Mouse (Mus musculus): ENCODE measurements around the gene Gm49361.

DNA sequence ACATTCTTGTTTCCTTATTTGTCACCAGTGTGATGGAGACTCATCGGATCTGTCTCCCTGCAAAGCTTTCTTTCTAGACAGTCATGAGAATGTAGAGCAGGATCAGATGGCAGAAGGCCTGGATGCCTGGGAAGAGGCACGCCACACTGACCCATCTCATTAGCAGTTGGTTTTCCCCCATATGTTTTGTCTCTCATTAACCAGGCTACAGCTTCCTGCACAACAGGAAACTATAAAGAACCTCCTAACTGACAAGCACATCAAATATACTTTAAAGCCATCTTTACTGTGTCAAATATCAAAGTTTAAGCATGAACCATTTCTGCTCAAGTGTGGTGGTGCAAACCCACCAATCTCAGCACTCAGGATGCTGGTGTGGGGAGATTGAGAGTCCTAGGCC is 3.6 kb upstream of the Gm49361 start:
- TF ChIP-seq CTCF (IDR thresholded peaks at IDR 0.05; ENCODE audit: control insufficient read depth, insufficient read depth, insufficient replicate concordance, low read depth, low read length) (no peak), POLR2A (IDR thresholded peaks at IDR 0.05; ENCODE audit: control insufficient read depth, low read depth, low read length) (no peak)
